Comparison of ENCODE assay signal across 8 mouse cellular contexts in genomic region chr17:23789749-23790268, GRCm38 (mm10). TPM values are rescaled to one million over a fixed set of nuclear protein-coding genes. Genes with fewer than 3 reads are reported as not detected.
DNase-seq lines count a peak whose midpoint lies in the region; TF ChIP-seq lines count a peak whose summit lies in the region.

No protein-coding gene starts in this region.

- no peaks in the 10 kb centered on the region for H3K36me3 ChIP-seq in hindbrain, embryonic 10.5 days
- no peaks in the 10 kb centered on the region for H3K36me3 ChIP-seq in megakaryocyte, embryonic 14.5 days (replicated peaks; ENCODE audit: low read length)

- peak overlapping the region; percentile 73 for H3K4me3 ChIP-seq in gastrocnemius, adult 2 months
- peak overlapping the region; percentile 54 for H3K4me3 ChIP-seq in hindbrain, embryonic 10.5 days
- peak overlapping the region; percentile 90 for H3K4me3 ChIP-seq in megakaryocyte, embryonic 14.5 days (replicated peaks)

- peak overlapping the region; percentile 85 for H3K27ac ChIP-seq in gastrocnemius, adult 2 months
- H3K27ac ChIP-seq in hindbrain, embryonic 10.5 days, result peak overlapping the region; percentile 94

- H3K4me1 ChIP-seq in hindbrain, embryonic 10.5 days (replicated peaks), result peaks cover 33% of the 10 kb centered on the region
- peaks cover 49% of the 10 kb centered on the region for H3K4me1 ChIP-seq in megakaryocyte, embryonic 14.5 days

- TF ChIP-seq CTCF in gastrocnemius, adult 2 months (IDR thresholded peaks at IDR 0.05), result no peak

- DNase-seq in gastrocnemius, adult 2 months, result no peak
- no peak for DNase-seq in gastrocnemius, postnatal 10 days
- DNase-seq in R1 (ENCODE audit: low read depth, low spot score), result peak; percentile 84
- DNase-seq in hindbrain, embryonic 10.5 days (ENCODE audit: low spot score), result peak; percentile 13
- DNase-seq in thymus, adult 18-20 months, result no peak
- no peak for DNase-seq in B cell, adult 2 months
- DNase-seq in frontal cortex, postnatal 36 days (ENCODE audit: low spot score in 2 of 2), result no peak

- H3K27me3 ChIP-seq in hindbrain, embryonic 10.5 days (ENCODE audit: insufficient read depth, poor library complexity, severe bottlenecking), result no peaks in the 10 kb centered on the region
- H3K27me3 ChIP-seq in megakaryocyte, embryonic 14.5 days (replicated peaks), result peaks cover 4% of the 10 kb centered on the region

- intact Hi-C loops in gastrocnemius, adult 2 months (cut with DNase I), result loop anchor here (5.0 kb wide), 1 partner anchor 42 kb away; no protein-coding TSS in a partner anchor

- no peaks in the 10 kb centered on the region for H3K9me3 ChIP-seq in hindbrain, embryonic 10.5 days
- no peaks in the 10 kb centered on the region for H3K9me3 ChIP-seq in megakaryocyte, embryonic 14.5 days

- WGBS in hindbrain, embryonic 10.5 days, result 8% methylated on average over 8 of the region's 8 CpGs

RNA-seq across cellular contexts. Expression of gene Srrm2, which starts 0.5 kb away (rescaled TPM):
- 100 to 1,000 TPM; 178 to 227 TPM for total RNA-seq in gastrocnemius, adult 2 months (2021)
- 100 to 1,000 TPM; 177 to 255 TPM for total RNA-seq in gastrocnemius, postnatal 10 days (2021)
- 517 and 570 TPM in 2 replicates for polyA plus RNA-seq in hindbrain, embryonic 10.5 days (2016; fragmentation: Nextera tagmentation; extraction: Ambion mirVana)
- 117 and 357 TPM in 2 replicates for polyA plus RNA-seq in megakaryocyte, embryonic 14.5 days (2012; ENCODE audit: insufficient read depth, low replicate concordance)

RNA-seq across cellular contexts. Expression of gene Flywch2, which starts 3.9 kb away (rescaled TPM):
- total RNA-seq in gastrocnemius, adult 2 months (2021), result under 1 TPM; 0.47 to 0.51 TPM
- 1 to 10 TPM; 3.4 to 3.8 TPM for total RNA-seq in gastrocnemius, postnatal 10 days (2021)
- polyA plus RNA-seq in hindbrain, embryonic 10.5 days (2016; fragmentation: Nextera tagmentation; extraction: Ambion mirVana), result 22.9 and 34.9 TPM in 2 replicates
- polyA plus RNA-seq in megakaryocyte, embryonic 14.5 days (2012; ENCODE audit: insufficient read depth, low replicate concordance), result 17.2 and 29.2 TPM in 2 replicates

RNA-seq across cellular contexts. Expression of gene Flywch1, which starts 18.4 kb away (rescaled TPM):
- 10 to 100 TPM; 43.3 to 50.4 TPM for total RNA-seq in gastrocnemius, adult 2 months (2021)
- total RNA-seq in gastrocnemius, postnatal 10 days (2021), result 10 to 100 TPM; 39.0 to 39.5 TPM
- 181 and 211 TPM in 2 replicates for polyA plus RNA-seq in hindbrain, embryonic 10.5 days (2016; fragmentation: Nextera tagmentation; extraction: Ambion mirVana)
- 6.0 and 53.7 TPM in 2 replicates for polyA plus RNA-seq in megakaryocyte, embryonic 14.5 days (2012; ENCODE audit: insufficient read depth, low replicate concordance)

RNA-seq across cellular contexts. Expression of gene Elob, which starts 39.1 kb away (rescaled TPM):
- total RNA-seq in gastrocnemius, adult 2 months (2021), result 100 to 1,000 TPM; 296 to 351 TPM
- total RNA-seq in gastrocnemius, postnatal 10 days (2021), result 100 to 1,000 TPM; 364 to 374 TPM
- 1,118 and 1,222 TPM in 2 replicates for polyA plus RNA-seq in hindbrain, embryonic 10.5 days (2016; fragmentation: Nextera tagmentation; extraction: Ambion mirVana)
- polyA plus RNA-seq in megakaryocyte, embryonic 14.5 days (2012; ENCODE audit: insufficient read depth, low replicate concordance), result 484 and 719 TPM in 2 replicates

RNA-seq across cellular contexts. Expression of gene Kremen2, which starts 44.2 kb away (rescaled TPM):
- total RNA-seq in gastrocnemius, adult 2 months (2021), result not detected
- not detected for total RNA-seq in gastrocnemius, postnatal 10 days (2021)
- polyA plus RNA-seq in hindbrain, embryonic 10.5 days (2016; fragmentation: Nextera tagmentation; extraction: Ambion mirVana), result 3.4 and 4.3 TPM in 2 replicates
- not detected in 2 replicates for polyA plus RNA-seq in megakaryocyte, embryonic 14.5 days (2012; ENCODE audit: insufficient read depth, low replicate concordance)

Comparison
In these comparisons a context has a peak if more than half of its experiments do, and no peak if none do; other contexts are left out.
1. DNase-seq: peak in R1 (single experiment) and hindbrain, embryonic 10.5 days (single experiment); none in gastrocnemius, adult 2 months (single experiment), gastrocnemius, postnatal 10 days (single experiment), thymus, adult 18-20 months (0 of 2), B cell, adult 2 months (0 of 2) and frontal cortex, postnatal 36 days (0 of 2).
2. Peak in every context shown above with its lines, with median percentiles within 50 percentile points of each other: H3K4me3 ChIP-seq.